ENCODE assay signal across 1 mouse cellular context in the genomic region with DNA sequence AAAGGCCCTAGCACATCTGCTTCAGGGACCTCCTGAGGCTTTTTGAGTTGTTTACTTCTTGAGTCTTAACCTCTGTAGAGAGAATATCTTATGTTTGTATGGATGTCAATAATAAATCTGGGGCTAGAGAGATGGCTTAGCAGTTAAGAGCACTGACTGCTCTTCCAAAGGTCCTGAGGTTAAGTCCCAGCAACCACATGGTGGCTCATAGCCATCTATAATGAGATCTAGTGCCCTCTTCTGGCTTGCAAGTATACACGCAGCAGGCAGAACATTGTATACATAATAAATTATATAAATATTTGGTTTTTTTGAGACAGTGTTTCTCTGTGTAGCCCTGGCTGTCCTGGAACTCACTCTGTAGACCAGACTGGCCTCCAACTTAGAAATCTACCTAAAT.
TF ChIP-seq lines count a peak whose summit lies in the region.

No protein-coding gene starts in this region.

TF ChIP-seq in CH12.LX, 34 proteins besides CTCF, POLR2A, EP300 and RAD21 (continued from another document):
- TF ChIP-seq TCF12 (IDR thresholded peaks at IDR 0.05; ENCODE audit: low read depth, low read length) = no peak
- TF ChIP-seq JUN (IDR thresholded peaks at IDR 0.05; ENCODE audit: insufficient read depth, low read depth, low read length) = no peak
- TF ChIP-seq MXI1 (IDR thresholded peaks at IDR 0.05; ENCODE audit: low read depth, low read length) = no peak
